Comparison of ENCODE assay signal across 9 mouse cellular contexts in the genomic region with DNA sequence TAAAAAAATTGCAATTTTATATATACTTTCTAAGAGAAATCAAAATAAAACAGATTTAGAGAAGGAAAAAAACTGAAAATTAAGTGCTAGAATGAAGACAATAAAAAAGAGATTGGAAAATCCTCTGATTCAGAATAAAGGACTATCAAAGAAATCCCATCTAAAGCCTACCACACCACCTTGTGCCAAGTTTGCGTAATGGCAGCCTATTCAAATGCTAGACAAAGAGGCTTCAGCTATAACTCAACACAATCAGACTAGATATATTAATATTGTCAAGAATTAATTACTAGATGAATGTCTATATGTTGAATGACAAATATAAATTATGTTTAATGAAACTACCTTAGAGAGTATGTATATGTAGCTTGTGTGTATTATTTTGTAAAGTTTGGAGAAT.
DNase-seq lines count a peak whose midpoint lies in the region; ATAC-seq lines count a peak whose summit lies in the region.
"Had no signal": no experiment of that assay in that cellular context is flagged by ENCODE, and none has a peak within 500 bp of the region (broad histone marks: within the 10 kb centered on the region; RNA-seq: fewer than 3 reads in every experiment).

No protein-coding gene starts in this region.

- peak; percentile 33 for DNase-seq in embryonic facial prominence, embryonic 11.5 days (ENCODE audit: low spot score)
- DNase-seq in embryonic facial prominence, embryonic 10.5 days (ENCODE audit: low spot score): no peak
- DNase-seq in right cerebral cortex, adult 2 months (ENCODE audit: low spot score in 2 of 2): peak; percentile 36 to 38
- DNase-seq in right cerebral cortex, postnatal 25 days: no peak
- peak; percentile 16 for DNase-seq in telencephalon, adult 2 months (ENCODE audit: low read depth, low spot score)
- DNase-seq in testis, postnatal 10 days (ENCODE audit: low spot score): no peak

- no peaks in the 10 kb centered on the region for H3K4me1 ChIP-seq in embryonic facial prominence, embryonic 11.5 days (ENCODE audit: control insufficient read depth, insufficient read depth, low read length)
- no peaks in the 10 kb centered on the region for H3K4me1 ChIP-seq in embryonic facial prominence, embryonic 10.5 days
- no peaks in the 10 kb centered on the region for H3K4me1 ChIP-seq in hindbrain, embryonic 16.5 days (ENCODE audit: control insufficient read depth, insufficient read depth, low read depth, low read length)

- no peak overlapping the region for H3K4me3 ChIP-seq in embryonic facial prominence, embryonic 11.5 days (ENCODE audit: low read depth, low read length)
- no peak overlapping the region for H3K4me3 ChIP-seq in embryonic facial prominence, embryonic 10.5 days
- no peak overlapping the region for H3K4me3 ChIP-seq in hindbrain, embryonic 16.5 days (ENCODE audit: low read length)

- H3K9ac ChIP-seq in embryonic facial prominence, embryonic 11.5 days (replicated peaks; ENCODE audit: low read length): no peak overlapping the region
- H3K9ac ChIP-seq in hindbrain, embryonic 16.5 days (ENCODE audit: low read depth, low read length): no peak overlapping the region

- no peak for ATAC-seq in embryonic facial prominence, embryonic 11.5 days (replicated peaks; ENCODE audit: insufficient number of reproducible peaks, low FRiP score, low TSS enrichment, low read depth)
- peak; percentile 69; the same call in 1 of the 2 replicates for ATAC-seq in hindbrain, embryonic 16.5 days
- no peak for ATAC-seq in megakaryocyte-erythroid progenitor cell, adult 5-6 weeks (replicated peaks; ENCODE audit: low FRiP score, low TSS enrichment, poor library complexity, severe bottlenecking)
- ATAC-seq: CD4-positive, CD25-positive, alpha-beta regulatory T cell, adult 4 months had no signal

- WGBS in embryonic facial prominence, embryonic 11.5 days: 49% methylated on average over 1 of the region's 1 CpGs
- WGBS in embryonic facial prominence, embryonic 10.5 days: 61% methylated on average over 1 of the region's 1 CpGs
- 56% methylated on average over 1 of the region's 1 CpGs for WGBS in hindbrain, embryonic 16.5 days

- H3K27me3 ChIP-seq in embryonic facial prominence, embryonic 11.5 days (ENCODE audit: control insufficient read depth, insufficient read depth, low read length): no peaks in the 10 kb centered on the region
- H3K27me3 ChIP-seq in embryonic facial prominence, embryonic 10.5 days (replicated peaks; ENCODE audit: low read depth, poor library complexity, severe bottlenecking): no peaks in the 10 kb centered on the region
- no peaks in the 10 kb centered on the region for H3K27me3 ChIP-seq in hindbrain, embryonic 16.5 days (replicated peaks; ENCODE audit: control insufficient read depth, insufficient read depth, low read length)

- H3K36me3 ChIP-seq in embryonic facial prominence, embryonic 11.5 days (replicated peaks; ENCODE audit: control insufficient read depth, insufficient read depth, low read depth, low read length): no peaks in the 10 kb centered on the region
- H3K36me3 ChIP-seq in embryonic facial prominence, embryonic 10.5 days (replicated peaks): no peaks in the 10 kb centered on the region
- no peaks in the 10 kb centered on the region for H3K36me3 ChIP-seq in hindbrain, embryonic 16.5 days (ENCODE audit: control insufficient read depth, insufficient read depth, low read length)

- no peak overlapping the region for H3K27ac ChIP-seq in embryonic facial prominence, embryonic 11.5 days (replicated peaks; ENCODE audit: low read depth, low read length)
- H3K27ac ChIP-seq in embryonic facial prominence, embryonic 10.5 days (replicated peaks): no peak overlapping the region
- no peak overlapping the region for H3K27ac ChIP-seq in hindbrain, embryonic 16.5 days (ENCODE audit: low read depth, low read length)

- H3K4me2 ChIP-seq in embryonic facial prominence, embryonic 11.5 days (ENCODE audit: low read depth, low read length): no peak overlapping the region
- no peak overlapping the region for H3K4me2 ChIP-seq in hindbrain, embryonic 16.5 days (ENCODE audit: low read length)

- no peaks in the 10 kb centered on the region for H3K9me3 ChIP-seq in embryonic facial prominence, embryonic 11.5 days (replicated peaks; ENCODE audit: control insufficient read depth, low read length)
- H3K9me3 ChIP-seq in embryonic facial prominence, embryonic 10.5 days: no peaks in the 10 kb centered on the region
- no peaks in the 10 kb centered on the region for H3K9me3 ChIP-seq in hindbrain, embryonic 16.5 days (ENCODE audit: control insufficient read depth, low read length)

Comparison
In these comparisons a context has a peak if more than half of its experiments do, and no peak if none do; other contexts are left out.
1. DNase-seq: peak in embryonic facial prominence, embryonic 11.5 days (single experiment), right cerebral cortex, adult 2 months (2 of 2) and telencephalon, adult 2 months (single experiment); none in embryonic facial prominence, embryonic 10.5 days (single experiment), right cerebral cortex, postnatal 25 days (single experiment) and testis, postnatal 10 days (single experiment).